Mouse (Mus musculus) erythroblast, embryonic 14.5 days (primary cell): ENCODE measurements around the gene Tiam1.

Experiments used
- GATA1 ChIP-seq: IDR thresholded peaks from 2 replicates; pipeline ENCODE4 v1.6.1; 2012; ENCODE audit warnings: low read length, inconsistent platforms, mixed read lengths
- TAL1 ChIP-seq: IDR thresholded peaks from 3 replicates; pipeline ENCODE4 v1.6.1; 2012; ENCODE audit warnings: low read length, inconsistent platforms, mixed read lengths

- TF ChIP-seq TAL1 (no peak), GATA1 (no peak)
Observed at GRCm38 (mm10) chr16:90142247-90142573, 1.4 kb downstream of the Tiam1 start.
